Mouse (Mus musculus): ENCODE results near the gene Zmiz2. TPM values are rescaled to one million over a fixed set of nuclear protein-coding genes. Genes with fewer than 3 reads are reported as not detected.
"Not testable (repeated sequence)": the region's sequence is repeated elsewhere in the genome, so short reads cannot be mapped to it uniquely, and the experiment has no call there.

The Zmiz2 gene
- polyA plus RNA-seq, 1 experiment from 2014 or later: 15.9 TPM

DNA sequence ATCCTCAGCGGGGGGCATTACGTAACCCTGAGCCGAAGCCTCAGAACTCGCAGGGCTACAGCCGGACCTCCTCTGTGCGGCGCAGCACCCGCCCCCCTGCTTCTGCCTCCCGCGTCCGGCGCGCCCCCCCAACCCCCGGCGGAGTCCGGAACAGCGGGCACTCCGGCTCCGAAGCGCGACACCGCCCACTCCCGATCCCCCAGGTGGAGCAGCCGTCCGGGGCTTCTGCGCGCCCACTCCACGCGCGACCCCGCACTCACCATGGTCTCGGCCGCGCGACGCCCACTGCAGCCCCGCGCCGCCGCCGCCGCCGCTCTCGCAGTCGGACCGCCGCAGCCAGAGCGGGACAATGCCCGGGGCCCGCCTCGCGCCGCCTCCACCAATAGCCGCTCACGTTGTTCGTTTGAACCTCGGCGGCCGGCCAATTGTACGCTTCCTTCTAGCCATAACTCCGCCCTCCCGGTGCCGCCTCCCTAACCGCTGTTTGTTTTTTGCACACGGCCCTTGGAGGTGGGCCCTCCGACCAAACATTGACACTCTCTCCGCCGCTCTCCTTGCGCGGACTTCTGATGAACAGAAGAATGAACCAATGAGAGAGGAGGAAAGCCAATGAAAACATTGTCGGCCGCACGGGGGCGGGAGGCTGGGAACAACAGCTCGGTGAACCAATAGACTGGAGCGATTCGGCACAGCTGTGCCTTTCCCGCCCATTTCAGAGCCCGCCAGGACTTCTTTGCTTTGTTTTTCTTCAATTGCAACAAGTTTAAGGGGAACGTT, 55.4 kb downstream of the Zmiz2 start, which contains the start of gene H2afv:
Gene H2afv (minus strand): TSS at position 367 of the 777 bp plus-strand sequence.
- Histone ChIP-seq H3K27me3 (ENCODE audit: poor library complexity, severe bottlenecking) (no peaks in the 10 kb centered on the region), H3K4me3 (peak within 1 kb of the TSS; percentile 85), H3K36me3 (replicated peaks) (peaks cover 31% of the 10 kb centered on the region), H3K9me3 (peaks cover 4% of the 10 kb centered on the region; the same call in 1 of the 2 replicates), H3K4me1 (peaks cover 14% of the 10 kb centered on the region), H3K27ac (peak within 1 kb of the TSS; percentile 99)
- peak; percentile 100 for DNase-seq (ENCODE audit: extremely low spot score, low spot score)
- WGBS: under 1% methylated on average over 79 of the region's 80 CpGs

DNA sequence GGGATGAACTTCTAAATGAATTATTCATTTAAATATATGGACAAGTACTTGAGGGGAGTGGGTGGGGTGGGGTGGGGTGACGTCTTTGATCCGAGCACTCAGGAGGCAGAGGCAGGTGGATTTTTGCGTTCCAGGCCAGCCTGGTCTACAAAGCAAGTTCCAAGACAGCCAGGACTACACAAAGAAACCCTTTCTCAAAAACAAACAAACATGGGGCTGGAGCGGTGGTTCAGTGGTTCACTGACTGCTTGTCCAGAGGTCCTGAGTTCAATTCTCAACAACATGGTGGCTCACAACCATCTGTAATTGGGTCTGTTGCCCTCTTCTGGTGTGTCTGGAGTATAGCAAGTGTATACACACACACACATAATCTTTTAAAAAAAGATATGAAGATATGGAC, 56.6 kb downstream of the Zmiz2 start:
- WGBS: 86% methylated on average over 4 of the region's 4 CpGs
- H3K27ac ChIP-seq: peak overlapping the region; percentile 99
- peak overlapping the region; percentile 85; the same call in 1 of the 2 replicates for H3K4me3 ChIP-seq
- DNase-seq (ENCODE audit: extremely low spot score, low spot score): no peak
- H3K4me1 ChIP-seq: peaks cover 14% of the 10 kb centered on the region
- no peaks in the 10 kb centered on the region for H3K27me3 ChIP-seq (ENCODE audit: poor library complexity, severe bottlenecking)
- H3K36me3 ChIP-seq (replicated peaks): peaks cover 23% of the 10 kb centered on the region
- H3K9me3 ChIP-seq: peaks cover 4% of the 10 kb centered on the region; the same call in 1 of the 2 replicates

DNA sequence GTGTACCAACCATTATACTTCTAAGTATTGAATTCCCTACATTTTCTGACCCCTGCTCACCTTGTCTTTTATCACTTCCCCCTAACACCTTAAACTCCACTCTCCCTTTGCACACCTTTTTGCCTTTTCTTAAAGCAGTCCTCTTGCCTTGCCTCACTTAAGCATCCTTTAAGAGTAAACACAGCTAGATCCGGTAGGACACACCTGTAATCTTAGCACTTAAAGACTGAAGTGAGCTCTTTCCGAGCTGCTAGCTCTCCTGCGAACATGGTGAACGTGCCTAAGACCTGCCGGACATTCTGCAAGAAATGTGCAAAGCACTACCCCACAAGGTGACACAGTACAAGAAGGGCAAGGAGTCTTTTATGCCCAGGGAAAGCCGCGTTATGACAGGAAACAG, 57.1 kb downstream of the Zmiz2 start:
- peaks cover 4% of the 10 kb centered on the region; the same call in 1 of the 2 replicates for H3K9me3 ChIP-seq
- no peak overlapping the region for H3K27ac ChIP-seq
- H3K36me3 ChIP-seq (replicated peaks): peaks cover 18% of the 10 kb centered on the region
- WGBS: 90% methylated on average over 7 of the region's 7 CpGs
- H3K4me1 ChIP-seq: peaks cover 14% of the 10 kb centered on the region
- no peak overlapping the region for H3K4me3 ChIP-seq
- no peak for DNase-seq (ENCODE audit: extremely low spot score, low spot score)
- H3K27me3 ChIP-seq (ENCODE audit: poor library complexity, severe bottlenecking): no peaks in the 10 kb centered on the region

DNA sequence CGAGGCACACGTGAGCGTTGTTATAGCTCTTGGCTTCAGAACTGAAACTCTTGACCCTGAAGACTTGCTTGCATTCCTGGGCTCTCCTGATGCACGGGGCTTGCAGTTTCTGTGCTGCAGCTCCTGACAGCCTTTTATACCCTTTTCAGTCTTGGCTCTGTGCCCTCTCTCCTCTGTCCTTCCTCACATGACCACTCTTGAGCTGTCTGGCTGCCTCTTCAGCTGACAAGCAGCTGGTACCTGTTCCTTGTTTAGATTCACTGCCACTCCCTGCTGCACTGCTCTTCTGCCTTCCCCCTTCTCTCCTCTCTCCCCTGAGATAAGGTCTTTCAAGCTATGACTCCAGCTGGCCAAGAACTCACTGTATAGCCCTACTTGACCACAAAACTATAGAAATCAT, 58.6 kb downstream of the Zmiz2 start:
- Histone ChIP-seq H3K4me3 (no peak overlapping the region), H3K27ac (no peak overlapping the region), H3K27me3 (ENCODE audit: poor library complexity, severe bottlenecking) (no peaks in the 10 kb centered on the region), H3K36me3 (replicated peaks) (peaks cover 3% of the 10 kb centered on the region; the same call in 1 of the 2 replicates), H3K4me1 (peaks cover 14% of the 10 kb centered on the region), H3K9me3 (peaks cover 4% of the 10 kb centered on the region; the same call in 1 of the 2 replicates)
- no peak for DNase-seq (ENCODE audit: extremely low spot score, low spot score)
- WGBS: 90% methylated on average over 4 of the region's 4 CpGs

DNA sequence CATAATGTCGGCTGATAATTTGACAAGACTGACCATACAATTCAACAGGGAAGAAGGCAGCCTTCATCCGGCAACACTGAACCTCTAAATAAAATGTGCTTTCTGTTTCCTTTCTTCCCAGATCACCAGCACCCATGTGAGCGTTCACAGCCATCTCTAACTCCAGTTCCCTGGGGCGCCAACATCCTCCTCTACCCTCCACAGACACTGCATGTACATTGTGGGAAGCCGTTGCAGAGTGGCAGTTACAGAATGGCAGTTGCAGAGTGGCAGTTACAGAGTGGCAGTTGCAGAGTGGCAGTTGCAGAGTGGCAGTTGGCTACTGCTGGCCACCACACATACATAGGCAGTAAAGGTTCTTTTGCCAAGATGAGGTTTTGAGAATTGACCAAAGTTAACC, 59.3 kb downstream of the Zmiz2 start:
- WGBS: 95% methylated on average over 5 of the region's 5 CpGs
- H3K36me3 ChIP-seq (replicated peaks); DNase-seq (ENCODE audit: extremely low spot score, low spot score); H3K27me3 ChIP-seq (ENCODE audit: poor library complexity, severe bottlenecking); H3K9me3 ChIP-seq; H3K27ac ChIP-seq; H3K4me3 ChIP-seq: not testable (repeated sequence)
- peaks cover 11% of the 10 kb centered on the region for H3K4me1 ChIP-seq

Small RNA genes within 50 kb of the gene (microRNA-seq; reads per million reads assigned to microRNA genes)
- gene Mir7651: 0.90 reads per million

Other genes with a start within 250 kb of the Zmiz2 start
- 0.57 TPM in 2 replicates for gene A730071L15Rik, start 189.0 kb upstream of the Zmiz2 start, polyA plus RNA-seq (2016; fragmentation: Nextera tagmentation; extraction: Ambion mirVana)
- 56.5 and 57.3 TPM in 2 replicates for gene Nudcd3, start 188.7 kb upstream of the Zmiz2 start, polyA plus RNA-seq (2016; fragmentation: Nextera tagmentation; extraction: Ambion mirVana)
- gene Npc1l1, start 158.9 kb upstream of the Zmiz2 start, polyA plus RNA-seq (2016; fragmentation: Nextera tagmentation; extraction: Ambion mirVana): not detected in 2 replicates
- 133 and 135 TPM in 2 replicates for gene Ddx56, start 121.3 kb upstream of the Zmiz2 start, polyA plus RNA-seq (2016; fragmentation: Nextera tagmentation; extraction: Ambion mirVana)
- 116 and 126 TPM in 2 replicates for gene Tmed4, start 114.2 kb upstream of the Zmiz2 start, polyA plus RNA-seq (2016; fragmentation: Nextera tagmentation; extraction: Ambion mirVana)
- 112 and 115 TPM in 2 replicates for gene Ogdh, start 97.4 kb upstream of the Zmiz2 start, polyA plus RNA-seq (2016; fragmentation: Nextera tagmentation; extraction: Ambion mirVana)
- gene Ppia, start 26.4 kb downstream of the Zmiz2 start, polyA plus RNA-seq (2016; fragmentation: Nextera tagmentation; extraction: Ambion mirVana): 6,009 and 6,074 TPM in 2 replicates
- gene H2afv, start 55.4 kb downstream of the Zmiz2 start, polyA plus RNA-seq (2016; fragmentation: Nextera tagmentation; extraction: Ambion mirVana): 844 and 848 TPM in 2 replicates
- gene Purb, start 86.8 kb downstream of the Zmiz2 start, polyA plus RNA-seq (2016; fragmentation: Nextera tagmentation; extraction: Ambion mirVana): 16.9 and 18.7 TPM in 2 replicates
- gene Myo1g, start 131.9 kb downstream of the Zmiz2 start, polyA plus RNA-seq (2016; fragmentation: Nextera tagmentation; extraction: Ambion mirVana): 0.97 and 1.0 TPM in 2 replicates
- 99.5 and 107 TPM in 2 replicates for gene Ccm2, start 157.8 kb downstream of the Zmiz2 start, polyA plus RNA-seq (2016; fragmentation: Nextera tagmentation; extraction: Ambion mirVana)
- 6.2 and 7.1 TPM in 2 replicates for gene Nacad, start 217.0 kb downstream of the Zmiz2 start, polyA plus RNA-seq (2016; fragmentation: Nextera tagmentation; extraction: Ambion mirVana)
- 71.2 and 80.0 TPM in 2 replicates for gene Tbrg4, start 237.0 kb downstream of the Zmiz2 start, polyA plus RNA-seq (2016; fragmentation: Nextera tagmentation; extraction: Ambion mirVana)
- gene Wap, start 249.6 kb downstream of the Zmiz2 start, polyA plus RNA-seq (2016; fragmentation: Nextera tagmentation; extraction: Ambion mirVana): not detected in 2 replicates